Mouse (Mus musculus) lung, postnatal 0 days (tissue): ENCODE results near the gene Spata20.

Experiments used
- CTCF ChIP-seq: IDR thresholded peaks from 2 replicates; pipeline ENCODE4 v1.5.1; 2016; ENCODE audit warnings: antibody characterized with exemption, mild to moderate bottlenecking
- EP300 ChIP-seq: IDR thresholded peaks from 2 replicates; pipeline ENCODE4 v1.6.1; 2016; ENCODE audit warnings: antibody characterized with exemption, mild to moderate bottlenecking, control low read depth

DNA sequence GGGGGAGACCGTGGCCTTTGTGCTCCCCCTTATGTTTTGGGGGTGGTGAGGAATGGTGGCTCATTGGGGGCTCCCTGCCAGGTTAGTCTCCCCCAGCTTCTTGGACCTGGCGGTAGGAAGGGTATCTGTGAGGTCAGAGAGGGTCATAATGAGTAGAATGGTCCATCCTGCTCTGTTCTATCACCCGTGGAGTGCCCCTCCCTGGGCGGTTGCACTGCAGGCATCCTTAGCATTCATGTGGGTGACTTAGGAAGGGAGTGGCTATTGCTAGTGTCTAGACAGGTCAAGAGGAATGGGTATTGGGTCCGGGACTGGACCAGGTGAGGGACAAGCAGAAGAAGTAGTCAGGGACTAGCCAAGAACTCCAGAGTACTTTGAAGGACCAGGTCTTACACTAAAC lies 756 bp downstream of the Spata20 start:
- TF ChIP-seq CTCF (no peak), EP300 (no peak)
